Mouse (Mus musculus) megakaryocyte, adult 5-6 weeks (primary cell): ENCODE data around the gene Gjc1. TPM values are rescaled to one million over a fixed set of nuclear protein-coding genes. Genes with fewer than 3 reads are reported as not detected.

ENCODE experiments used
- ATAC-seq: 2 replicates; pipeline ENCODE4 v1.8.0; 2016; ENCODE audit warnings: mild to moderate bottlenecking, inconsistent platforms; ENCODE audit not compliant: poor library complexity, severe bottlenecking
- total RNA-seq, 2 experiments: library from RNA; stranded (forward) in 1 of 2; stranded (reverse) in 1 of 2; fragments of 153-499, 151-499 nt in 1 of 2; fragments of 221-1000, 200-1000 nt in 1 of 2; gene quantifications; 2 replicates each; pipeline versions ENCODE4 v1.2.3 to v1.2.4; 2015 to 2017

Gjc1 gene
- total RNA-seq, 2 experiments from 2014 or later = 0.11 to 0.40 TPM

GRCm38 (mm10) chr11:102772771-102773700, 46.5 kb downstream of the Gjc1 start:
- no peak for ATAC-seq

- no peak for ATAC-seq
Measured at GRCm38 (mm10) chr11:102771916-102772714, 47.4 kb downstream of the Gjc1 start.

DNA sequence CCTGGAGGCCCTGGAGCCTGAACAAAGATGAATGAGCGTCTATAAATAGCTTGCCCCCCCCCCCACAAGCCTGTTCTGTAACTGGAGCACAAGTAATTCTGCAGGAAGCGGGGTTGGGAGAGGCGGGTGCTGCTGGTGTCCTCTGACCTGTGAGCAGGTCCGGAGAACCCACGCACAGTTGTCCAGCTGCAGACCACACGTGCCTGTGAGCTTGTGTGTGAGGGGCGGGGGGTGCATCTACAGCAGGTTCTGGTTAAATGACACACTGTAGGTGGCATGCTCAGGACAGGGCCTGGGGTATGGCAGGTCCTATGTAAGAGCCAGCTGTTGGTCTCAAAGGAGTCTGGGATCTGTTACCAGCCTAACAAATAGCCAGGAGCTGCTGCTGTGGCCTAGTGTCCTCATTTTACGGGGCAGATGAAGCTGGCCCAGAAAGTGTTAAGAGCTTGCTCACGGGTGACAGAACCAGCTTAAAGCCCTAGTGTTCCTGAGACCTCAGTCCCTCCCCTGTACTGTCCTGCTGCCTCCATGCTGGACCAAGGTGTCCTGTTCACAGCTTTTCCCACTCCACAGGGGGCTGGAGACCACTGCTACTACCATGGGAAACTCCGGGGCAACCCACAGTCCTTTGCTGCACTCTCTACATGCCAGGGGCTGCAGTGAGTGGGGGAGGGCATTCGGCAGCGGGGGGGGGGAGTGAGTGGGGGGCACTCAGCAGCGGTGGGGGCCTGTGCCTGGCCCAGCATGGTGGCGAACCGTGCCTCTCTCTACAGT, 48.7 kb downstream of the Gjc1 start:
- no peak for ATAC-seq

DNA sequence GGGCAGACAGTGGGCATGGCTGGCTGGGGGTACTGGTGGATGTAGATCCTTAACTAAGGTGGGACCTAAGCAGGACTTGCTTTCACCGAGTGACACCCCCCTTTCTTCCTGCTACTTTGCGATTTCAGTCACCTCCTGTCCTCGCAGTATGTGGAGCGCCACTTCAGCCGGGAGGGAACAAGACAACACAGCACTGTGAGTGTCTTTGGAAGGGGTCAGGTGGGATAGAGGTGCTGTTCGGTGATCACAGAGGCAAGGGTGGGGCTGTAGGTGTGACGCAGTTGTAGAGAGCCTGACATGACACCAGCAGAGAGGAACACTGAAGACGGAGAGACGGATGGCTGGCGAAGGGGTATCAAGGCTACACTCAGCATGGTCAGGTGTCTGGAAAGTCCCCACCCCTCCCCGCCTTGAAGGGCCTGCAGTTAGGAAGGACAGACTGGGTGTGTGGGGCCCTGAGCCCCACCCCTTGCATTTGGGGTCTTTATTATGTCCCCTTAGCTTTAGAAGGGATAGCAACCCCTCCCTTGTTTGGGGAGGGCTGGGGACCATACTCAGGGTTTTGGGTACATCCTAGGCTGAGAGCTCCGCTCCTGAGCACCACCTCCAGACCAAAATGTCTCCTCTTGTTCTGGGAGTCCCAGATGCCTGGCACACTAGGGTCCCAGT, 49.4 kb downstream of the Gjc1 start:
- ATAC-seq = no peak

DNA sequence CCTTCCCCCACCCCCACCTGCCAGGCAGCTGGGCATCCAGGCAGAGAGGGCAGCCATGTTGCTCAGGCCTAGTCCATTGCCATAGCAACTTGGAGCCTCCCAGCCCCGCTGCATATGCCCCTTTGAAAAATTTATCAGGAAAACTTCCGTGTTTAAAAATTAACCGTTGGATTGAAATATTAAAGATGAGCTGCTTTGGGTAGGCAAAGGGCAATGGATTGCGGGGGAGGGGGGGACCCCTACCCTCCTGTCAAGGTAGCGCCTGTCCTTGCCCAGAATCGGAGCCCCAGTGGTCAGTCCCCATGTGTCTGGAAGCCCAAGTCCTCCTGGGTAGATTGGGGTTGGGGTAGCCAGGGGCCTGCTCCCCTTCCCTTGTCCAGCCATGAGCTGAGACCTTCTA, 50.4 kb downstream of the Gjc1 start:
- ATAC-seq = no peak

DNA sequence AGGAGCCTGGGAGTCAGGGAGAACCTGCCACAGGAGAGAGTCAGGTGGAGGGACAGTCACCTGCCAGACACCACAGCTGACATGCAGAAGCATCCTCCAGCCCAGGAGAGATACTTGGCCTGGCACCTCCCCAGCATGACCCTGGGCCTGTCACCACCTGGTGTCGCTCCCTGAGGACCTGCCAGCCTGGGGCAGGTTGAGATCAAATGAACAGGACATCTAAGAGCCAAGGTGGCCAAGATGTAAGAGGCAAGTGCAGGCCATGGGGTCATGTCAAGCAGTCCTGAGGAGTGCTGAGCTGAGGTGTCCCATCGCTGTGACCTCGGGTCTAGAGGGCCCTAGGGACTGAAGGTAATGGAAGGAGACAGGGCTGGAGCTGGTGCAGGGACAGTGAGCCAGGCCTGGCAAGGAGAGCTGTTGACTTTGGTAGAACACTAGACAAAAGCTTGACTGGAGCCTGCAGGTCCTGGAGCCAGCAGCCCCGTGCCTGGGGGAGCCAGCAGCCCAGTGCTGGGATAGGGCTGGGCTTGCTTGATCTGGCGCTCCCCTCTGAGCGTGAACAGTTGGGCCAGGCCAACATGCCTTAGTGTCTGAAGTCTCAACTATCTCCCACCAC, 52.3 kb downstream of the Gjc1 start:
- ATAC-seq = no peak

DNA sequence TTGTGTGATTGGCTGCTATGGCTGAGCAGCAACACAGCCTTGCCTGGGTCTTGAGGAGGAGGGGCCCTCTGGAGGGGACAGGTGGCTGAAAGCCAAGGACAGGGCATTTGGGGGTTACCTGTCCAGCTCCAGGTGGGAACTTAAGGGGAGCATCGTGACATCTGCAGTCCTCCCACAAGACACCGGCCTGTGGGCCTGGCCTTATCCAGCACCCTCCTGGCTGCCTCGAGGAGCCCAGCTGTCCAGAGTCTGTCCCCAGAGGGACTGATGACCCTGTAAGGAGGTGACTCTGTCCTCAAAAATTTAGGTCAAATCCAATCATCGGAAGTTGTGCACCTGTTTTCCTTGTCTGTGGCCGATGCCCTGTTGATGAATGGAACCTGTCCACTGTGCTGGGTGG, 54.1 kb downstream of the Gjc1 start:
- ATAC-seq = no peak

DNA sequence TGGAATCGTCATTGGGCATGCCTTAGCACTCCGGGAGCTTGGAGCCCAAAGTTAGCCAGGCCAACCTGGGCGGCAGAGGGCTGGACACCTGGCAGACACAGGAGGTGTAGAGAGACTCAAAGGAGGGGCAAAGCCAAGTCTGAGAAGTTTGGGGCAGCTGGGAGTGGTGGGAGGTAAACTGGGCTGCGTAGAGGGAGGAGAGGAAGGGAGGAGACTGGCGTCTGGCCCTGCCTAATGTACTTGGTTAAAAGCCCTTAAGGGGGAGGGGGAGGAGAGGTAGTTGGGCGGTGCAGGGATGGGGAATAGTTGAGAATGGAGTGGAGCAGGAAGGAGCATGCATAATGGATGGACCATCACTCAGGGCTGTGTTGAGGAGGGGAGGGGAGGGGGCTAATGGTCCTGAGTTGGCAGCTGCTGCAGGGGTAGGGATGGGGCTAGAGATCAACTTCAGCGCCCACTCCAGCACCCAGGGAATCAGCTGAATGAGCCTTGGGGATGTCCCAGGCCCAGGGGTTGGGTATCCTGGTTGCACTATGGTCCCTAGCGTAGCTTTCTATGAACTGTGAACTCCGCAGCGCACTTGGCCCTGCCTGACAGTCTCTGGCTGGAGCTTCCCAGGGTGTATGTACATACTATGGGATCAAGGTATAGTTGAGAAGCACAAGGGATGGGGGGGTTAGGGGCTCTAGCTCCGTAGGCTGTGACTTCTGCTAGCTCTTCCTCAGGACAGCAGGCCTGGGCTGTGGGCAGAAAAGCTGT, 56.3 kb downstream of the Gjc1 start:
- ATAC-seq = no peak

DNA sequence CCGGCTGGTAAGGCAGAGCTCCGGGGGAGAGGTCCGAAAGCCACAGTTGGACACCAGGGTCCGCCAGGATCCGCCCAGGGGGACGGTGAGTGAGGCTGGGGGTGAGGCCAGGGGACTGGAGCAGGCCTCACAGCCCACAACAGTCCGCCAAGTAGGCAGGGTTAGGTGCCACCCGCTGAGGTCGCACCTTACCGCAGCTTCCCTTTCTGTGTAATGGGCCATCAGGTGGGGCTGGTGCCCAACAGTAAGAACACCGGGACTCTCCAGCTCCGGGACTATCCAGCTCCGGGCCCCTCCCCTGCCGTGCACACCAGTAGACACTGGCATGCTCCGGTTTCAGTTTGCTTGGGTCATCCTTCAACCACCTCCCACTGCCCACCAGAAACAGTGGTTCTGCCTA, 57.3 kb downstream of the Gjc1 start:
- peak; percentile 56 for ATAC-seq

- ATAC-seq = no peak
Measured at GRCm38 (mm10) chr11:102761309-102762210, 57.9 kb downstream of the Gjc1 start, which contains the start of gene Adam11. Gene Adam11 (plus strand): TSS chr11:102761439.

DNA sequence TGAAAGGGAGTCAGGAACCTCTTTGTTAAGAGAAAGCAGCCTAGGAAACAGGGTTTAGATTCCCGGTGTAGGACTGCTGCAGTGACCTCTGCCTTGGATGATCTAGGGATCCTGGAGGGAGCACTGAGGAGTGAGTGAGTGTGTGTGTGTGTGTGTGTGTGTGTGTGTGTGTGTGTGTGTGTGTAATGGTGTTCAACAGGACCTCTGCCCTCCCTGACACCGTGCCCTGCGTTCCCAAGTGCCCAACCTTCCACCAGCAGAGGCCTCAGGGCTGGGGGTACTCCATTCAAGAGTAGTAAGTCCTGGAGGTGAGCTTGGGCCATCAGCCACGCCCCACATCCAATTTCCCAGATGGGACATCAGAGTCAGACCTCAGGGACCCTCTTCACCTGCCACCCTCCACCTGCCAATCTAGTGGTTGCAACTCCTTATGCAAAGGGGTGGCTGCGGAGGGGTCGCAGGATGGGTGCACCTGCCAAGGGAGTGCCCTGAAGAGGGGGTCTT, 58.6 kb downstream of the Gjc1 start:
- ATAC-seq = no peak

- 0 out of 2 replicates have a peak, but pooled peaks have one; percentile 20 for ATAC-seq
Measured at GRCm38 (mm10) chr11:102758977-102759376, 60.5 kb downstream of the Gjc1 start.

DNA sequence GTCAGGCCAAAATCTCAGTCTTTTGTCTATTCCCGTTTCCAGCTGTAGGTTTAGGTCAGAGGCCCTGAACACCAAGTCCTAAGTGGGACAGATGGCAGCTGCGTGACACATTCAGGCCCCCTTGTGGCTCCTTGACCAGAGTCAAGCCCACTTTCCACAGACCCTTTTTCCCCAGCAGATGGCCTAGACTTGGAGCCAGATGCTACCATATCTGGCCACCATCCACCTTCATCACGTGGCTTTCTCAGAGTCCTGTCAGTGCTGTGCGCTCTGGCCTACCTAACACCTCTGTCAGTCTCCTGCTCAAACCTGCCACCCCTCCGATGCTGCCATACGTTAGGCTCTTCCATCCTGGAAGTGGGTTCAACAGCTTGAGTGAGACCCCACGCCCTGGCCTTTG, 64.1 kb downstream of the Gjc1 start:
- no peak for ATAC-seq

DNA sequence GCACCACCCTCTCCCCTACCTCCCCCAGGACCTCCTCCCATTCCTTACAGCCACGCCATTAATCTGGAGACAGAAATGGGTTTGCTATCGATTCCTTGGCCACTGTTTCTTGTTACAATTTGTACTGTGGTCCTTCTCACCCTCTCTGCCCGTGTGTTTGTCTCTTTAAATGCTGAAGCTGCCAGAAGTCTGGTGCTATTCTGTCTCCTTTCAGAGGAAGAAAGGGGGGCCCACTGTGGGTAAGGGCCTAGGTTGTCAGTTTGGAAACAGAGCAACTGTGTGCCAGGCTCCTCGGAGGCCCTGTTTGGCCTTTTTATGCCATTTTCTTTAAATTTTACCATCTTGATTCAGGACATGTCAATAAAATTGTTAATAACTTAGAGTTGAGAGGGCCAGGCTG, 65.1 kb downstream of the Gjc1 start:
- ATAC-seq = no peak

DNA sequence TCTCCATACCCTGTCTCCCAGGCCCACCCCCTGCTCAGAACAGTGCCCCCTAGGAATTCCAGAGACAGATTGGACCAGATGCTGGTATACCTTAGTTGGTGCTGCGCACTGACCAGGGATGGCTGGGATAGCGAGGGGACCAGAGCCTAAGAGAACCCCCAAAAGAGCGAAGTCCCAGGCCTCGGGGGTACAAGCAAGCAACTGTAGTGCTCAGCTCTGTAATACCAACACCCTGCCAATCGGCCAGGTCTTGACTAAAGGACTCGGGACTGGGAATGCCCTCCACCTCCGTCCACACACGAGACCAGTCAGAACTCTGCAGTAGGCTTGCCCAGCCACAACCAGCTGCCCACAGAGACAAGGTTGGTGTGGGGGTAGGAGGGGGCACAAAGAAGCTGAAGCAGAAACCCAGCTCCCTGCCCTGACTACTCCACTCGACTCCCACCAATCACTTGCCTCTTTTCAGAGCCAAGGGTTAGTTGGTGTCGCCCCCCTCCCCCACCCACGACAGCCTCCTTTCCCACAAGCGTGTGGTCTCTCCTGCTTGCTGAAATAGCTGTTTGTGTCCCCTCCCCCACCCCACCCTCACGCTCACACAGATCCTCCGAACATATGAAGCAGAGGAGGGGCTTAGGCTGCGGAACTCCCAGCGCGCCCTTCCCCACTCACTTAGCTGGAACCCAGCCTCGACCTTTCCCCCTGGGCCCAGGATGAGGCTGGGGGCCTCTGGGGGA, 65.7 kb downstream of the Gjc1 start:
- ATAC-seq = no peak

- 0 out of 2 replicates have a peak, but pooled peaks have one; percentile 49 for ATAC-seq
Measured at GRCm38 (mm10) chr11:102752896-102753590, 66.5 kb downstream of the Gjc1 start.

DNA sequence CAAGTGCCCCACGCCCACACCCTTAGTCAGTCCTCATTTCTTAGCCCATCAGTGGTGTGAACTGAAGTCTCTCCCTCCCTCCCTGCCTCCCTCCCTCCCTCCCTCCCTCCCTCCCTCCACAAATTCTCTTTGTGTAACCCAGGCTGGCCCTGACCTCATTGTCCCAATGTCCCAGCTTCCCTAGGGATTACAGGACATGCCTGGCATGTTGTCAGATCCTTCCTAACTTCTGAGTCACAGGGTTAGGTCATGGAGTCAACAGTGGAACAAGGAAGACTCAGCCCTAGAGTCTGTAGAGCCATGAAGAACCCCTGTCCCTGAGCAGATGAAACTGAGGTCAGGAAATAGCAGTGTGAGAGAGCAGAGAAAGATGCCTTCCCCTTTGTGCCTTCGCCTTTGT, 69.8 kb downstream of the Gjc1 start:
- ATAC-seq = no peak
